Mouse (Mus musculus): ENCODE results near the gene Lzts3. TPM values are rescaled to one million over a fixed set of nuclear protein-coding genes. Genes with fewer than 3 reads are reported as not detected.

Gene Lzts3
- polyA plus RNA-seq (2012; rRNA removed), result 28.7 and 32.7 TPM in 2 replicates

DNA sequence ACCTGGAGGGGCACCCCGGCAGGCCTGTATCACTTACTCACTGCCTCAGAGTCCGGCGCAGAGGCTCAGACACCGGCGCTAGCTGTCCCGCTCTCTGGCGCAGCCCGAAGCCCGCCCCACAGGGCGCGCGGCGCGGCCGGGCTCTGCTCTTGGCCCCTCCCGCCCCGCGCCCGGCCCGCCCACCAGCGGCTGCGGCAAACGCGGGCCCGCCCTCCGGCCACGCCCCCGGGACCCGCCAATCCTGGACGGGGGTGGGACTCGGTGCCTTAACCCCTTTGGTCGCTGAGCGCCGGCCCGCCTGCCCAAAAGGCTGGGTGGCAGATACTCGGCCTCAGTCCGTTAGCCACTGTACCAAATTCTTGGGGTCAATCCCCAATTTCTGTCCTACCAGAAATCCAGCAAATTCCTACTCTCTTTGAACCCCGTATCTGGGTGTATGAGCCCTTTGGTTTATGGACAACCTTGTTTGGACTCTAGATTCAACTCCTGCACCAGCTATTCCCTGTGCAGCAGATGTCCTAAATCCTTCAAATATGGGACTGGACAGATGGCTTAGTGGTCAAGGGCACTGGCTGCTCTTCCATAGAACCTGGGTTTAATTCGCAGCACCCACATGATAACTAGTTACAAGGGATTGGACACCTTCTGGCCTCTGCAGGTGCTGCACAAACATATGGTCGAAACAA is at the start of gene Lzts3:
Gene Lzts3 (minus strand): TSS at position 120 of the 686 bp plus-strand sequence.
- peak; percentile 86 for TF ChIP-seq POLR2A (IDR thresholded peaks at IDR 0.05; ENCODE audit: borderline replicate concordance, extremely low read depth, insufficient read depth, insufficient read length, poor library complexity, severe bottlenecking)
- no peak for TF ChIP-seq CTCF (IDR thresholded peaks at IDR 0.05; ENCODE audit: borderline replicate concordance, extremely low read depth, insufficient read depth, insufficient read length)
- DNase-seq (ENCODE audit: low read depth), result peak; percentile 94

DNA sequence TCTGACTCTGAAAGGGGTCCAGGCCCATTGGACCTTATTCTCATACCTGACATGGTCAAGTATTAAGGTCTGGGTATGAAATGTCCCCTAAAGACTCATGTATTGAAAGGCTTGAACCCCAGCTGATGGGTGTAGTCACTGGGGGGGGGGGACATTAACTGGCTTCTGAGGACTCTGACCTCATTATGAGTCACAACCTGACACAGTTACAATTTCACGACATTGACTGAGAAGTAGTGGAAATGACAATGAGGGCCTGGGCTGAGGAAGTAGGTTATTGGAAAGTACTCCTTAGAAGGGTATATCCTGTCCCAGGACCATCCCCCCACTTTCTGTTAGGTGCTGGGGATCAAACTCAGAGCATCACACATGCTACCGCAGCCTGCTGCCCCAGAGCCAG is 46.4 kb upstream of the Lzts3 start:
- DNase-seq (ENCODE audit: low read depth), result no peak
- TF ChIP-seq POLR2A (IDR thresholded peaks at IDR 0.05; ENCODE audit: borderline replicate concordance, extremely low read depth, insufficient read depth, insufficient read length, poor library complexity, severe bottlenecking) (no peak), CTCF (IDR thresholded peaks at IDR 0.05; ENCODE audit: borderline replicate concordance, extremely low read depth, insufficient read depth, insufficient read length) (no peak)

DNA sequence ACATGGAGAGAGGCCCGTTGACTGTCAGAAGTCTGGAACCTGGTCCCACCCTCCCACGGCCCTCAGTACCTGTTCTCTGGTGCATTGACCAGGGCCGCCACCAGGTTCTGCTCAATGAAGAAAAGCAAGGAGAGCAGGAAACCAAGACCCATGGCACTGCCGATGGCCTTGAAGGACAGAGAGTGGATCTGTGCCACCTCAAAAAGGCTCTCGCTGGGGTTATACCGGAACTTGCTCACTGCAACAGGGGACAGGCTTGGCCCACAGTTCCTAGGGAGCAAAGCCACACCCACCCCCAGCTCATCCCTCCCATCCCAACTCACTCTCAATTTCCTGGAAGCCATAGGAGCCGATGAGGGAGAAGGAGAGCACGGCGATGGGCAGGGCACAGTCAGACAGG is 42.8 kb upstream of the Lzts3 start:
- TF ChIP-seq CTCF (IDR thresholded peaks at IDR 0.05; ENCODE audit: borderline replicate concordance, extremely low read depth, insufficient read depth, insufficient read length) (no peak), POLR2A (IDR thresholded peaks at IDR 0.05; ENCODE audit: borderline replicate concordance, extremely low read depth, insufficient read depth, insufficient read length, poor library complexity, severe bottlenecking) (no peak)
- DNase-seq (ENCODE audit: low read depth), result no peak

DNA sequence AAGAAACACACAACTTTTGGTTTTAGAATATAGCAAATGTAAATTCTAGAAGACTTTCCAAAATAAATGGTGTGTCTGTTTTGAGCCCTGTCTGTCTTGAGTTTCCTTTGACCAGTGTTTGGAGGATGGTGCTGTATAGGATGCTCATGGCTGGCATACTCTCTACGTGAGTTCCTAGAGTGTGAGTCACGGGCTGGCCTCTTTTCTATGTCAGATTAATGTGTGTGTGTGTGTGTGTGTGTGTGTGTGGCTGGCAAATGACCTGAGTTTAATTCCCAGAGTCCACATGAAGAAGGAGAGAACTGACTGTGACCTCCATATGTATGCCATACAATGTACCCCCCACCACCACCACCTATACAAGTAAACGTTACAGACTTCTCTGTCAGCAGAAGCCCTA is 38.9 kb upstream of the Lzts3 start:
- TF ChIP-seq CTCF (IDR thresholded peaks at IDR 0.05; ENCODE audit: borderline replicate concordance, extremely low read depth, insufficient read depth, insufficient read length) (no peak), POLR2A (IDR thresholded peaks at IDR 0.05; ENCODE audit: borderline replicate concordance, extremely low read depth, insufficient read depth, insufficient read length, poor library complexity, severe bottlenecking) (no peak)
- no peak for DNase-seq (ENCODE audit: low read depth)

DNA sequence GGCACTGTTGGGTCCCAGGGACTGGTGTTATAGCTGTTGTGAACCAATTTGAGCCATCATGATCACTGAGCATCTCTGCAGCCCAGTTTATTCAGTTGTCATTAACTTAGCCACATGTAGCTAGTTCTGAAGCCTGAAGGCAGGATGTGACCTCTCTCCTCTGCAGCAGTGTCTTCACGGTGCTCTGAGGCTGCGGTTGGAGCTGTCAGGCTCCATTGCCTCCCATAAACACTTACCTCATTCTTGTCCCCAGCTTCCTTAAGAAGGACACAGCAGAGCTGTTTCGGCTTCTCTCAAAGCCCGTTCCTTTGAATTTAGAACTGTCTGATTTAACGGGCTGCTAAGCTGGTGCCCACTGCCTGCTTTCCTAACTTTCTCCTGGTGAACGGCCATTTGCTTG is 37.3 kb upstream of the Lzts3 start:
- DNase-seq (ENCODE audit: low read depth), result no peak
- TF ChIP-seq CTCF (IDR thresholded peaks at IDR 0.05; ENCODE audit: borderline replicate concordance, extremely low read depth, insufficient read depth, insufficient read length) (no peak), POLR2A (IDR thresholded peaks at IDR 0.05; ENCODE audit: borderline replicate concordance, extremely low read depth, insufficient read depth, insufficient read length, poor library complexity, severe bottlenecking) (no peak)

DNA sequence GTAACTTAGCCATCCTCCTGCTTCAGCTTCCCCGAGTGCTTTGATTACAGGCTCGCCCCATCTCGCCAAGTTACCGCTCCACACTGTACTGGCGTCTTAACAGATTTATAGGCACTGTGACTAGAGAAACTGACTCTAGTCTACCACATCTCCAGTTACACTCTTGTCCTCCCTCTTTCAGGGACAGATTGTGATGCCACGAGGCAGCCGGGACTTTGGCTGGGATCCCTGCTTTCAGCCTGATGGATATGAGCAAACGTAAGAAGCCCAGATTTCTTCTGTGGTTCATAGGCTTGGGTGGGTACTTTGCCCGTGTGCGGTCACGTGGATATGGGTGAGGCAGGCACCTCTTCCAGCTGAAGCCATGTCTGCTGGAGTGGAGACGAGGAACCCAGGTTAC is 36.6 kb upstream of the Lzts3 start:
- TF ChIP-seq CTCF (IDR thresholded peaks at IDR 0.05; ENCODE audit: borderline replicate concordance, extremely low read depth, insufficient read depth, insufficient read length) (no peak), POLR2A (IDR thresholded peaks at IDR 0.05; ENCODE audit: borderline replicate concordance, extremely low read depth, insufficient read depth, insufficient read length, poor library complexity, severe bottlenecking) (no peak)
- no peak for DNase-seq (ENCODE audit: low read depth)

- no peak for TF ChIP-seq POLR2A (IDR thresholded peaks at IDR 0.05; ENCODE audit: borderline replicate concordance, extremely low read depth, insufficient read depth, insufficient read length, poor library complexity, severe bottlenecking)
- no peak for TF ChIP-seq CTCF (IDR thresholded peaks at IDR 0.05; ENCODE audit: borderline replicate concordance, extremely low read depth, insufficient read depth, insufficient read length)
- DNase-seq (ENCODE audit: low read depth), result no peak
Observed at GRCm38 (mm10) chr2:130677211-130677610, 34.6 kb upstream of the Lzts3 start.

DNA sequence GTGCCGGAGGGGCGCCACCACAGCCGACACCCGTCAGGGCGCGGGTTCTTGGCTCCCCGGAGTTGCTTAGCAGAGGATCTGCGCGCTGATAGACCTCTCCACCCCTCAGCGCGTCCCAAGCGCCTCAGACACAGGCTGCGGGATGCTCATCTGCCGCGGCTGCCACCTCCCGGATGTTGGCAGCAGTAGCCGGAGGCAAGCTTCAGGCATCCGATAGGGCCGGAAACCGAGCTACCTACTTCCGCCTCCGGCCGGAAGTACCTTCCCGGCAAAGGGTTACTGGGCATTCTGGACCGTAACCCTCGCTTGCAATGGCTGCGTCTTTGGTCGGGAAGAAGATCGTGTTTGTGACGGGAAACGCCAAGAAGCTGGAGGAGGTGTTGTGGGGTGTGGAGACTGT is 25.0 kb upstream of the Lzts3 start, which contains the start of gene Itpa:
Gene Itpa (plus strand): TSS at position 52 of the 400 bp plus-strand sequence.
- peak; percentile 62 for TF ChIP-seq CTCF (IDR thresholded peaks at IDR 0.05; ENCODE audit: borderline replicate concordance, extremely low read depth, insufficient read depth, insufficient read length)
- no peak for TF ChIP-seq POLR2A (IDR thresholded peaks at IDR 0.05; ENCODE audit: borderline replicate concordance, extremely low read depth, insufficient read depth, insufficient read length, poor library complexity, severe bottlenecking)
- DNase-seq (ENCODE audit: low read depth), result peak; percentile 96

DNA sequence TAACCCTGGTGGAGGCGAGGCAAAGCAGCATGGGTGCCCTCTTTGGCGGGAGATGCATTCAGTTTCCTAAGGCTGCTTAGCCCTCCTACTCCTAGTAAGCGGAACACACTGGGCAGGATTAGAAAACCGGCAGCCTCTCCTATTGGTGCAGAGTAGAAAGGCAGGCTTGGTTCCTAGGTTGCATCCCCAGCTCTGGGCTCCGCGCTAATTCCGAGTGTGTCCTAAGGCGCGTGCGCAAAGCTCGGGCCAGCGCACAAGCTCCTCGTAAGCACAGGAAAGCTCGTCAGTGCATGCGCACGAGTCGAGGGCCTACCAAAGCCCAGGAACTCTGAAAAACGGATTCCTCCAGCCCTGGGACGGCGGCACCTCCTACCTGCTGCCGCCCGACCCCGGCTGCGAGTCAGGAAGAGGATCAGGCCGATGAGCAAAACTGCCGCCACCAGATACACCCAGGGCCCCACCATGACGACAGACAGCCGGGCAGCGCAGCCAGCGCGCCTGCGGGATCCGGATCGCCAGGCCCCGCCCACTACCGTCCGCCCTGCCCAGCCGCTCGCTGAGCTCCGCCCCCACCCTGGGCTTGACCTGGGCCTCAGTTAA is 21.6 kb upstream of the Lzts3 start, which contains the start of gene Ddrgk1:
Gene Ddrgk1 (minus strand): TSS at position 558 of the 600 bp plus-strand sequence.
- no peak; the same call in none of the 2 replicates for TF ChIP-seq POLR2A (IDR thresholded peaks at IDR 0.05; ENCODE audit: borderline replicate concordance, extremely low read depth, insufficient read depth, insufficient read length, poor library complexity, severe bottlenecking)
- peak; percentile 9; the same call in 1 of the 2 replicates for TF ChIP-seq CTCF (IDR thresholded peaks at IDR 0.05; ENCODE audit: borderline replicate concordance, extremely low read depth, insufficient read depth, insufficient read length)
- DNase-seq (ENCODE audit: low read depth), result peak; percentile 99

- TF ChIP-seq CTCF (IDR thresholded peaks at IDR 0.05; ENCODE audit: borderline replicate concordance, extremely low read depth, insufficient read depth, insufficient read length) (no peak), POLR2A (IDR thresholded peaks at IDR 0.05; ENCODE audit: borderline replicate concordance, extremely low read depth, insufficient read depth, insufficient read length, poor library complexity, severe bottlenecking) (no peak)
- DNase-seq (ENCODE audit: low read depth), result no peak
Observed at GRCm38 (mm10) chr2:130663342-130663741, 20.7 kb upstream of the Lzts3 start.

GRCm38 (mm10) chr2:130658530-130658929 is 15.9 kb upstream of the Lzts3 start:
- no peak for DNase-seq (ENCODE audit: low read depth)
- TF ChIP-seq POLR2A (IDR thresholded peaks at IDR 0.05; ENCODE audit: borderline replicate concordance, extremely low read depth, insufficient read depth, insufficient read length, poor library complexity, severe bottlenecking), result no peak
- TF ChIP-seq CTCF (IDR thresholded peaks at IDR 0.05; ENCODE audit: borderline replicate concordance, extremely low read depth, insufficient read depth, insufficient read length), result no peak

Measured in brain, embryonic 14.5 days (tissue).